Mouse (Mus musculus): ENCODE measurements at regions not wholly inside any gene's neighbourhood (a gene's known extent, or its start where the extent isn't known, plus 50 kb on each side); places are given as distances from the start of the nearest gene placed in this dataset.
A peak's percentile ranks its signal among the peaks of the same experiment; 100 is the strongest.

DNA sequence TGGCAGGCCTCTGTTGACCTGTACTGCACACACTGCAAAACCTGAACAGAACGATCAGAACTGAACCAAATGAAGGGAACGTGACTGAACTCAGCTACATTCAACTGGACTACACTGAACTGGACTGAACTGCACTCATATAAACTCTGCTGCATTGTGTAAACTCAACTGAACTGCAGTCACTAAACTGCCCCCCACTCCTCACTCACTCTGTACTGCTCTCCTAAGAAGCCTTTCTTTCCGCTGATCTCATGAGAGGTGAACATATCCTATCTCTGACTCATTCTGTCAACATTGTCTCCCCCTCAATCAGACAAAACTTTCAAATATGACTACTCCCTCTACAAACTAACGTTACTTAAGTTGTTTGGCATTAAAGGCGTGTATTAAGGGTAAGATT lies 324.5 kb upstream of the Cdh9 start:
- H3K9ac ChIP-seq = no peak overlapping the region
- ATAC-seq = no peak
- H3K27me3 ChIP-seq = no peaks in the 10 kb centered on the region
- H3K27ac ChIP-seq = no peak overlapping the region
- H3K9me3 ChIP-seq (replicated peaks) = no peaks in the 10 kb centered on the region
- no peaks in the 10 kb centered on the region for H3K4me1 ChIP-seq
- no peak overlapping the region for H3K4me3 ChIP-seq
- H3K4me2 ChIP-seq = no peak overlapping the region
- H3K36me3 ChIP-seq (ENCODE audit: poor library complexity, severe bottlenecking) = no peaks in the 10 kb centered on the region
- WGBS = 78% methylated on average over 5 of the region's 5 CpGs

DNA sequence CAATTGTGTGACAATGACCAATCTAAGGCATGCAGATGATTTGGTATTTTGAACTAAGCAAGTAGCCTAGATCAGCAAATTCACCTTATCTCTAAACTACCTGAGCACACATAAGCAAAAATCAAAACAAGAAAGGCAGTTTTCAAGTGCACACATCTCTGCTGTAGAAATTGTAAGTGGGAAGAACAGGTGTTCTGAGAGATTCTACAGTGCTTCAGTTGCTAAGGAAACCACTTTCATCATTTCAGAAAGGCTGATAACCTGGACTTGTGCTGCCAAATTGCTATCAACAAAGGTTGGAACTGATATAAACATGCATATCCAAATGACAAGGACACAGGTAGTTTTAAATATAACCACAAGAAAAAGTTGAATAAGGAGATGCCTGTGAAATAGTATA lies 322.4 kb upstream of the Cdh9 start:
- no peaks in the 10 kb centered on the region for H3K27me3 ChIP-seq
- H3K27ac ChIP-seq = no peak overlapping the region
- no peaks in the 10 kb centered on the region for H3K9me3 ChIP-seq (replicated peaks)
- ATAC-seq = no peak
- H3K9ac ChIP-seq = no peak overlapping the region
- no peaks in the 10 kb centered on the region for H3K4me1 ChIP-seq
- no peak overlapping the region for H3K4me2 ChIP-seq
- no peak overlapping the region for H3K4me3 ChIP-seq
- H3K36me3 ChIP-seq (ENCODE audit: poor library complexity, severe bottlenecking) = no peaks in the 10 kb centered on the region

DNA sequence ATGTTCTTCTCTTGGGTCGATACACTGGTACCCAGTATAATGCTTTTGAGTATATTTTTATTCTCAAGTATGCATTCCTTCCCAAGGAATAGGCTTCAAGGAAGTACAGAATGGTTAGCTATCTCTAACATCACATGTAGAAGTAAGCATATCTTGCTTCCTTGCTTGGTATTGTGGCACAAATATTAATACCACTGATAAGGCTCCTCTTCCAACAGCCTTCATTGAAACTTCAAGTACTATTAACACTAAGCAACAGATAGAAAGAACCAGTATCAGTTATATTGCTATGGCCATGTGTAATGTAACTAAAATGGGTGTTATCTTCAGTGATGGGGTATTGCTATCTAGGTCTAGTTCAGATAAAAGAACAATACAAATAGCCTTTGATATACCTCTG lies 316.9 kb upstream of the Cdh9 start:
- Histone ChIP-seq H3K27me3 (no peaks in the 10 kb centered on the region), H3K4me2 (no peak overlapping the region), H3K9me3 (replicated peaks) (no peaks in the 10 kb centered on the region), H3K4me1 (no peaks in the 10 kb centered on the region), H3K4me3 (no peak overlapping the region), H3K36me3 (ENCODE audit: poor library complexity, severe bottlenecking) (no peaks in the 10 kb centered on the region), H3K27ac (no peak overlapping the region), H3K9ac (no peak overlapping the region)
- ATAC-seq = no peak
- WGBS = 90% methylated on average over 1 of the region's 1 CpGs

GRCm38 (mm10) chr15:16417719-16418118 lies 310.8 kb upstream of the Cdh9 start:
- 76% methylated on average over 3 of the region's 3 CpGs for WGBS
- no peak for ATAC-seq
- no peak overlapping the region for H3K4me2 ChIP-seq

DNA sequence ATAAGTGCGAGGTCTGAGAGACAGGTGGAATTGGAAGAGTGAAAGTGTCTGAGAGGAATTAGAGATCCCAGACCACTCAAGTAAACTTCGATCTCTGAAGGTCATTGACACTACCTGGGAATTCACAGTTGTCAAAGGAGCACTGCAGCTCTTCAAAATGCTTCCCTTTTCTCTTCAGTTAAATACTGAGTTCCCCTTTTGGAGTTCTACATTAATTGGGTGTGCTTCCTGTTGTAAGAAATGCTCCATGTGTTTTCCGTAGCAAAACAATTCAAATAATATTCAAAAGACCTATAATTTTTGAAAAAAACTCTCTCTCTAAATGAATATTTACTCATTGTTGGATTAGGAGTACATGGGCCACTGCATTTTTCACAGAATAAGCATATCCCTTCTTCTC lies 305.5 kb upstream of the Cdh9 start:
- WGBS = 91% methylated on average over 3 of the region's 3 CpGs
- H3K36me3 ChIP-seq (ENCODE audit: poor library complexity, severe bottlenecking) = no peaks in the 10 kb centered on the region
- H3K27ac ChIP-seq = no peak overlapping the region

More at GRCm38 (mm10) chr15:16417719-16418118, 310.8 kb upstream of the Cdh9 start:
- no peak overlapping the region for H3K27ac ChIP-seq
- H3K9me3 ChIP-seq (replicated peaks) = no peaks in the 10 kb centered on the region
- H3K9ac ChIP-seq = no peak overlapping the region
- no peaks in the 10 kb centered on the region for H3K36me3 ChIP-seq (ENCODE audit: poor library complexity, severe bottlenecking)
- no peak overlapping the region for H3K4me3 ChIP-seq
- H3K27me3 ChIP-seq = no peaks in the 10 kb centered on the region
- H3K4me1 ChIP-seq = no peaks in the 10 kb centered on the region

DNA sequence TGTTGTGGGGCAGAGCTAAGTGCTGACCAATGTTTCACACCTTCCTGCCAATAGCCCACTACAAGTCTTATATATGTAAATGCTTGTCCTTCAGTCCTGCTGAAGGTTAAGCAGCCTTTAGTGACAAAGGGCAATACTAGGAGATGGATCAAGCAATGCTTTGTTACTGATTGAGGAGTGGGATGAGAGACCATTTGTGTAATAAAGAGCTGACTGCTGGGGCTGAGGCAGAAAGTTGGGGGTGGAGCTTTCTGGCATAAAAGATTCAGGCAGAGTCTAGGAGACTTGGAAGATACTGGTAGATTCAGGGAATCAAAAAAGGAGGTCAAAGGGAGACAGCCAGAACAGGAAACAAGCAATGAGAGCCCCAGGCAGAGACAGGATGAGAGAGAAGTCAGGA lies 281.9 kb upstream of the Cdh9 start:
- Histone ChIP-seq H3K9ac (no peak overlapping the region), H3K4me1 (no peaks in the 10 kb centered on the region), H3K4me2 (no peak overlapping the region), H3K36me3 (ENCODE audit: poor library complexity, severe bottlenecking) (no peaks in the 10 kb centered on the region), H3K27ac (no peak overlapping the region), H3K27me3 (no peaks in the 10 kb centered on the region), H3K4me3 (no peak overlapping the region), H3K9me3 (replicated peaks) (no peaks in the 10 kb centered on the region)
- ATAC-seq = no peak

More for the DNA sequence above, 305.5 kb upstream of the Cdh9 start:
- Histone ChIP-seq H3K4me3 (no peak overlapping the region), H3K27me3 (no peaks in the 10 kb centered on the region), H3K9ac (no peak overlapping the region), H3K9me3 (replicated peaks) (no peaks in the 10 kb centered on the region), H3K4me1 (no peaks in the 10 kb centered on the region), H3K4me2 (no peak overlapping the region)
- ATAC-seq = no peak

DNA sequence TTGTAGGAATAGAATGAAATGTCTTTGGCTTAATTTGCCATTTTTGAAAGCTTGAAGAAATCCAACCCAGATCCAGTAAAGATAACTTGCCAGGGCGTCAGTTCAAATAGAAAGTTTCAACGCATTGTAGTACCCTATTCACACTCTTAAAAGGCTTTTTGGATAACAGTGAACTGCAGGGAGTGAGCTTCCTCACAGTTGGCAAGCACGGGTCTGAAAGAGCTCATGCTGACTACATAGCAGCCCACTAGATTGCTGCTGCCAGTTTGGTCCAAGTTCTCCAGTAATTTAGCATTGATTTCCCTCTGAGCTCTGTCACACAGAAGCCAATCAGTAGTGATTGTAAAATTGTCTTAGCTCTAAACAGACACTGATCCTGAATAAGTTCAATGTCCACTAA lies 237.3 kb upstream of the Cdh9 start:
- Histone ChIP-seq H3K27me3 (no peaks in the 10 kb centered on the region), H3K27ac (no peak overlapping the region), H3K4me2 (no peak overlapping the region), H3K4me3 (no peak overlapping the region), H3K4me1 (no peaks in the 10 kb centered on the region), H3K9ac (no peak overlapping the region), H3K36me3 (ENCODE audit: poor library complexity, severe bottlenecking) (no peaks in the 10 kb centered on the region), H3K9me3 (replicated peaks) (no peaks in the 10 kb centered on the region)
- ATAC-seq = peak; percentile 77
- WGBS = 0% methylated on average over 3 of the region's 3 CpGs

DNA sequence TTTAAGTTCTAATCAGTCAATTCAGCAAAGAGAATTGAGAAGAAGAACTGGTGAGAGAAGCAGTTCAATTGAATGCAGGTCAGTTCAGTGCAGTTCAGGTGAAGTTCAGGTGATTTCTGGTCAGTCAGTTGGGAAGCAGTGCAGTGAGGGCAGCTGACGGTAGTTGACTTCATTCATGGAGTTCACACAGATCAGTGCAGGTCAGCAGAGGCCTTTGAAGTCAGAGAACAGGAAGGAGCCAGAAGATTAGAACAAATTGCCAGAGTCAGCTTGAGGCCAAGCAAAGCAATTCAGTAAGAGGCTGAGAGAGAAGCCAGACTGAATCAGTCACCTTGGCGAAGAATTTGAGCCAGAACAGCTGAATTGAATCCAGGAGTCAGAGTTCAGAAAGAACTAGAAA lies 235.7 kb upstream of the Cdh9 start:
- Histone ChIP-seq H3K27ac (no peak overlapping the region), H3K27me3 (no peaks in the 10 kb centered on the region), H3K36me3 (ENCODE audit: poor library complexity, severe bottlenecking) (no peaks in the 10 kb centered on the region), H3K4me3 (no peak overlapping the region), H3K4me1 (no peaks in the 10 kb centered on the region), H3K9ac (no peak overlapping the region), H3K9me3 (replicated peaks) (no peaks in the 10 kb centered on the region), H3K4me2 (no peak overlapping the region)
- ATAC-seq = no peak
- WGBS = 54% methylated on average over 2 of the region's 2 CpGs

DNA sequence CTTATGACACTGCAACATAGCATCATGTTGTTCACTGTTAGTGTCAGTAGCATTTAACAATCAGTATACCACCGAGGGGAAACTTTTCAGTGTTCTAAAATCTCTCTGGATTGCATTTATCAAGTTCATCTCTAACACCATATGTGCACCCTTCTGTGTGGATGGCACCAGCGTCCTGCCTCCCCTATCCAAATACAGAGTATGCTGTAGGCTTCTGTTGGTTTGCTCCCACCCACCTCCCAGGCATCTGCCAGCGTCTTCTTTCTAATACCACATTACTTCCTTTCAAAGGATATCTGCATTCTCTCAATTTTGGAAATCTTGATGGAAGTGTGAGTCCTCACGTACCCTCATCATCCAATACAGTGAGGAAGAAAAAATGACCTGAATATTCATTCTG lies 208.0 kb upstream of the Cdh9 start:
- H3K9ac ChIP-seq = no peak overlapping the region
- ATAC-seq = no peak
- H3K27me3 ChIP-seq = no peaks in the 10 kb centered on the region
- no peaks in the 10 kb centered on the region for H3K36me3 ChIP-seq (ENCODE audit: poor library complexity, severe bottlenecking)
- H3K4me2 ChIP-seq = no peak overlapping the region
- H3K4me1 ChIP-seq = no peaks in the 10 kb centered on the region
- H3K9me3 ChIP-seq (replicated peaks) = no peaks in the 10 kb centered on the region
- H3K27ac ChIP-seq = no peak overlapping the region
- no peak overlapping the region for H3K4me3 ChIP-seq
- 78% methylated on average over 4 of the region's 4 CpGs for WGBS

DNA sequence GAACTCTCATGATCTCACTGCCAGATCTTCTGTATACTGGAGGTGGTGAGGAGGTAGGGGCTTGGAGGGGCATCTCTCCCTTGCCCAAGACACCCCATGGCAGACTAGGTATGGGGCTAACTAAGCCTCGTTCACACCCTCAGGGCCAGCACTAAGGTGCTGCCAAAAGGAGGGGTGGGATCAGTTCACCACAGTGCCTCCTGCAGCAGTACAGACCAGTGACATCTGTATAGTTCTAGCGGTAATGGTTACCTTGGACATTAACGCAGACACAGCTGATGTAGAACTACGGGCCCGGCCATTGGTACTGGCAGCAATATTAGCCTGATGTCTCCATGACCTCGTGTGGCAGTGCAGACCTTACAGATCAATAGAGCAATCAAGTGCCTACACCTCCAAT lies 196.0 kb upstream of the Cdh9 start:
- no peaks in the 10 kb centered on the region for H3K9me3 ChIP-seq (replicated peaks)
- H3K4me1 ChIP-seq = no peaks in the 10 kb centered on the region
- no peak for ATAC-seq
- no peaks in the 10 kb centered on the region for H3K36me3 ChIP-seq (ENCODE audit: poor library complexity, severe bottlenecking)
- WGBS = 90% methylated on average over 6 of the region's 6 CpGs
- H3K9ac ChIP-seq = no peak overlapping the region
- no peaks in the 10 kb centered on the region for H3K27me3 ChIP-seq
- no peak overlapping the region for H3K4me3 ChIP-seq
- H3K4me2 ChIP-seq = no peak overlapping the region
- H3K27ac ChIP-seq = no peak overlapping the region

- Histone ChIP-seq H3K27me3 (no peaks in the 10 kb centered on the region), H3K27ac (no peak overlapping the region), H3K4me2 (no peak overlapping the region), H3K36me3 (ENCODE audit: poor library complexity, severe bottlenecking) (no peaks in the 10 kb centered on the region), H3K9me3 (replicated peaks) (no peaks in the 10 kb centered on the region), H3K9ac (no peak overlapping the region), H3K4me3 (no peak overlapping the region), H3K4me1 (no peaks in the 10 kb centered on the region)
- ATAC-seq = no peak
- WGBS = 63% methylated on average over 1 of the region's 1 CpGs
Observed at GRCm38 (mm10) chr15:16541226-16541625, 187.3 kb upstream of the Cdh9 start.

DNA sequence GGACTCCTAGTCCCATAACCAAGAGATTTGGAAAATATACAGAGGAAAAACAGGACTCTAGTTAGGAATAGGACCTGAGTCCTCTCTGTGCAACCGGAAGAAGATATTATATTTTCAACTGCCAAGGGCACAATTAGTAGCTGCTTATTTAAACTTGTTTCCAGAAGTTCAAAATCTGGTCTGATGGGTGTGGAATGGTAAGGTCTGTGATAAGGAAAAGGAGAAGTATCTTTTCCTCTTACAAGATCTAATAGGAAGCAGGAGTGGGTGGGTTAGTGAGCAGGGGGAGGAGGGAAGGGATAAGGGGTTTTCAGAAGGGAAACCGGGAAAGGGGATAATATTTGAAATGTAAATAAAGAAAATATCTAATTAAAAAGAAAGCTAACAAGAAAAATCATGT lies 173.4 kb upstream of the Cdh9 start:
- H3K9ac ChIP-seq = no peak overlapping the region
- no peaks in the 10 kb centered on the region for H3K27me3 ChIP-seq
- no peaks in the 10 kb centered on the region for H3K9me3 ChIP-seq (replicated peaks)
- H3K36me3 ChIP-seq (ENCODE audit: poor library complexity, severe bottlenecking) = no peaks in the 10 kb centered on the region
- no peak overlapping the region for H3K4me2 ChIP-seq
- H3K27ac ChIP-seq = no peak overlapping the region
- WGBS = 91% methylated on average over 2 of the region's 2 CpGs
- no peak for ATAC-seq
- H3K4me1 ChIP-seq = no peaks in the 10 kb centered on the region
- no peak overlapping the region for H3K4me3 ChIP-seq

- Histone ChIP-seq H3K4me2 (no peak overlapping the region), H3K27me3 (no peaks in the 10 kb centered on the region), H3K27ac (no peak overlapping the region), H3K9me3 (replicated peaks) (no peaks in the 10 kb centered on the region), H3K4me3 (no peak overlapping the region), H3K4me1 (no peaks in the 10 kb centered on the region), H3K9ac (no peak overlapping the region), H3K36me3 (ENCODE audit: poor library complexity, severe bottlenecking) (no peaks in the 10 kb centered on the region)
- ATAC-seq = 0 out of 2 replicates have a peak, but pooled peaks have one; percentile 19
- 16% methylated on average over 9 of the region's 9 CpGs for WGBS
Observed at GRCm38 (mm10) chr15:16556338-16556737, 172.2 kb upstream of the Cdh9 start.
